Mouse (Mus musculus) brown adipose tissue, adult 24 weeks (tissue): Measurements from ENCODE around the gene Gpd2. TPM values are rescaled to one million over a fixed set of nuclear protein-coding genes. Genes with fewer than 3 reads are reported as not detected.

Experiments used
- polyA plus RNA-seq: library from polyadenylated mRNA; stranded (reverse); fragments of >200 nt; gene quantifications from 2 replicates; pipeline ENCODE4 v1.2.4, GENCODE M21; 2012; ENCODE audit not compliant: missing spikeins, insufficient read depth, insufficient read length

The Gpd2 gene
- polyA plus RNA-seq, 1 experiment, result 641 TPM

Other genes starting within 250 kb of the Gpd2 start
- gene Nr4a2, start 113.6 kb upstream of the Gpd2 start, polyA plus RNA-seq, result 6.0 and 10.7 TPM in 2 replicates